Mouse (Mus musculus) lung, embryonic 15.5 days (tissue): Measurements from ENCODE around the gene Gm20696. TPM values are rescaled to one million over a fixed set of nuclear protein-coding genes. Genes with fewer than 3 reads are reported as not detected.

Experiments used
- ATAC-seq: fragments of 200-750 bp; cut with Nextera tagmentation; 2 replicates; pipeline ENCODE4 v1.8.0; 2017; ENCODE audit warnings: moderate number of reproducible peaks, borderline replicate concordance; ENCODE audit not compliant: low FRiP score, low TSS enrichment; ENCODE audit errors: extremely low read depth
- H3K27ac ChIP-seq: fragments of 300-500 bp; sonication (generic); 2 replicates; pipeline ENCODE4 v1.5.1; 2015; ENCODE audit warnings: moderate library complexity, mild to moderate bottlenecking, inconsistent platforms
- H3K27me3 ChIP-seq: fragments of 300-500 bp; sonication (generic); 2 replicates; pipeline ENCODE4 v1.6.1; 2015; ENCODE audit warnings: inconsistent platforms
- H3K36me3 ChIP-seq: fragments of 300-500 bp; sonication (generic); 2 replicates; pipeline ENCODE4 v1.6.1; 2015; ENCODE audit warnings: inconsistent platforms
- H3K4me1 ChIP-seq: fragments of 300-500 bp; sonication (generic); 2 replicates; pipeline ENCODE4 v1.6.1; 2015; ENCODE audit warnings: inconsistent platforms
- H3K4me2 ChIP-seq: fragments of 300-500 bp; sonication (generic); 2 replicates; pipeline ENCODE4 v1.6.1; 2015; ENCODE audit warnings: inconsistent platforms, mild to moderate bottlenecking, moderate library complexity
- H3K4me3 ChIP-seq: fragments of 300-500 bp; sonication (generic); 2 replicates; pipeline ENCODE4 v1.5.1; 2015; ENCODE audit warnings: mild to moderate bottlenecking, inconsistent platforms
- H3K9ac ChIP-seq: fragments of 300-500 bp; sonication (generic); 2 replicates; pipeline ENCODE4 v1.6.1; 2015; ENCODE audit warnings: inconsistent platforms
- H3K9me3 ChIP-seq: fragments of 300-500 bp; sonication (generic); 2 replicates; pipeline ENCODE4 v1.6.1; 2016; ENCODE audit warnings: inconsistent platforms
- WGBS: fragments of 180-500 bp; shearing (Covaris S2); methylation state at CpG from one replicate; pipeline ENCODE4 v1.1.7; 2015; 5-methylcytosine and 5-hydroxymethylcytosine counted together
- polyA plus RNA-seq: library from polyadenylated mRNA; unstranded; fragments of >200 nt; fragmentation: Nextera tagmentation; extraction: Ambion mirVana; gene quantifications from 2 replicates; pipeline ENCODE4 v1.2.1, GENCODE M21; 2015

The Gm20696 gene
- polyA plus RNA-seq, 1 experiment from 2014 or later: 3.8 TPM

GRCm38 (mm10) chr6:99636801-99637200 is 29.8 kb downstream of the Gm20696 start:
- H3K4me1 ChIP-seq: no peaks in the 10 kb centered on the region; the same call in 1 of the 2 replicates
- H3K27me3 ChIP-seq: no peaks in the 10 kb centered on the region
- peaks cover 12% of the 10 kb centered on the region; the same call in 1 of the 2 replicates for H3K36me3 ChIP-seq
- ATAC-seq: no peak
- H3K27ac ChIP-seq: no peak overlapping the region
- H3K9me3 ChIP-seq: no peaks in the 10 kb centered on the region
- no peak overlapping the region for H3K9ac ChIP-seq
- 67% methylated on average over 8 of the region's 8 CpGs for WGBS
- no peak overlapping the region for H3K4me2 ChIP-seq
- H3K4me3 ChIP-seq: no peak overlapping the region

- Histone ChIP-seq H3K4me2 (no peak overlapping the region), H3K36me3 (peaks cover 18% of the 10 kb centered on the region; the same call in 1 of the 2 replicates), H3K4me1 (no peaks in the 10 kb centered on the region; the same call in 1 of the 2 replicates), H3K9ac (no peak overlapping the region), H3K27ac (no peak overlapping the region), H3K27me3 (no peaks in the 10 kb centered on the region), H3K9me3 (no peaks in the 10 kb centered on the region), H3K4me3 (no peak overlapping the region)
- whole genome bisulfite sequencing: 59% methylated on average over 9 of the region's 9 CpGs
- no peak for ATAC-seq
These were observed 30.5 kb downstream of the Gm20696 start for GRCm38 (mm10) chr6:99636121-99636520.

GRCm38 (mm10) chr6:99632121-99632980 is 34.2 kb downstream of the Gm20696 start:
- 62% methylated on average over 32 of the region's 32 CpGs for WGBS
- 0 out of 2 replicates have a peak, but pooled peaks have one; percentile 39 for ATAC-seq
- H3K27me3 ChIP-seq: no peaks in the 10 kb centered on the region

DNA sequence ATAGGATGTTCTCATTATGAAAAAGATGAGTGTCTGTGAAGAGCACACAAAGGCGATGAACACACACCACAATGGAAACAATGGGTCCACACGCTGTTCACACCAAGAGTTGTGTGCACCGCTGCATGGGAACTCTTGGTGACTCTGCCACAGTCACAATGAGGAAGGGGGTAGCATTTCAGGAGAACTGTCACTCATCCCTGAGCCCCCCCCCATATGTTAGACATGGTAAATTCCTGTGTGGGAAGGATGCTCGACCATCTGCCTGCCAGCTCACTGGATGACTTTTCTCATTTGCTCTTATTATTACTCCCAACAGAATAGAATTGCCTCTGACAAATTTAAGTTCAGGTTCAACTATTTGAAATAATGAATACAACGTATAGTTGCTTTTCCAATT is 35.0 kb downstream of the Gm20696 start:
- no peaks in the 10 kb centered on the region; the same call in 1 of the 2 replicates for H3K4me1 ChIP-seq

More at GRCm38 (mm10) chr6:99632121-99632980, 34.2 kb downstream of the Gm20696 start:
- H3K4me3 ChIP-seq: no peak overlapping the region
- H3K27ac ChIP-seq: no peak overlapping the region
- H3K9ac ChIP-seq: no peak overlapping the region
- peaks cover 17% of the 10 kb centered on the region for H3K36me3 ChIP-seq
- H3K4me2 ChIP-seq: no peak overlapping the region
- no peaks in the 10 kb centered on the region; the same call in 1 of the 2 replicates for H3K4me1 ChIP-seq
- no peaks in the 10 kb centered on the region for H3K9me3 ChIP-seq

DNA sequence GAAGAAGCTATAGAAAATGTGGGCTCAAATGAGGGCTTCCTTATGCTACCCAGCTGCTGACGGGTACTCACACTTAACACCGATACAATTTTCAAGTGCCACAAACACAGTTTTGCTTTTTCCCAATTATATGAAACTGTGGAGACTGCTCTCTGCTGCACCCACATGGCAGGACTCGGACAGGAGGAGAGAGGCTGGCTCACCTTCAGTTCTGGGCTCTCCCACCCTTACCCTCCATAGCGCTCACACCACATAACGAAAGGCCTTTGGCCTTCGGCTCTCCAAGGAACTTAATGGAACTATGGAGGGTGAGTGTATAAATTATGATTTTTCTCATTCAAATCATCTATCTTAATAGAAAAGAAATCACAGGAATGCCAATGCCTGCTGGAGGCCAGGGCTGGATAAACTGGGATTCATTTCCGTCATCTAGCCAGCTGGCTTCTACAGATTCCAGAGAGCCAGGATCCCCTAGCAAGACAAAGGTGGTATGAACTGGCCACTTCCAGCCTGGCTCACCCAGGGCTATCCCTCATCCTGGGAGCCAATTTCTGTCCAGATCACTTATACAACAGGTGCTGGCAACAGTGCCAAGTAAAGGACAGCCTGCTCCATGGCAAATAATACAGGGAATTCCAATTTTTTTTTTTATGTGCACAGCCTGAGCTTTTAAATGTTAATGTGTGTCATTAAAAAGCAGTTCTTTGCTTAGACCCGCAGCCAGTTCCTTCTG is 36.7 kb downstream of the Gm20696 start:
- Histone ChIP-seq H3K4me3 (no peak overlapping the region), H3K9ac (no peak overlapping the region), H3K4me2 (no peak overlapping the region), H3K4me1 (peaks cover 8% of the 10 kb centered on the region; the same call in 1 of the 2 replicates), H3K27me3 (no peaks in the 10 kb centered on the region), H3K27ac (no peak overlapping the region), H3K36me3 (peaks cover 19% of the 10 kb centered on the region), H3K9me3 (no peaks in the 10 kb centered on the region)
- 83% methylated on average over 8 of the region's 8 CpGs for WGBS
- no peak for ATAC-seq

More for the DNA sequence above, 35.0 kb downstream of the Gm20696 start:
- no peak overlapping the region for H3K9ac ChIP-seq
- H3K4me3 ChIP-seq: no peak overlapping the region
- no peak for ATAC-seq
- H3K9me3 ChIP-seq: no peaks in the 10 kb centered on the region
- H3K27ac ChIP-seq: no peak overlapping the region
- WGBS: 86% methylated on average over 5 of the region's 5 CpGs
- H3K27me3 ChIP-seq: no peaks in the 10 kb centered on the region
- H3K4me2 ChIP-seq: no peak overlapping the region
- H3K36me3 ChIP-seq: peaks cover 17% of the 10 kb centered on the region

DNA sequence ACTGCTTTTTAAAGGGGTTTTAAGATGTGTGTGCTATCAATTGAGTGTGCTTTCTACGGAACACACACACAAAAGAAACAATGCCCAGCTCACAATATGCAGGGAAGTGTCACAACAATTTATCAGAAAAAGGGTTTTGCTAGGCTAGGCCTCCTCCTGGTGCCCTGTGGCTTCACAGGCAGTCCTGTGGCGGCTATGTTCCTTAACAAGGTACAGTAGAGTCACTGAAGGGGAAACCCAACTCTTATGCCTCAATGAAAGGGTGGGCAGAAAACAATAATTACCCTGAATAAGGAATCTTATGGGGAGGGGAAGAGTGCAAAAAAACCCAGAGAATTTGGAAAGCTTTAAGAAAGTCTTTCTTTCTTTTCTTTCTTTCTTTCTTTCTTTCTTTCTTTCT is 40.2 kb downstream of the Gm20696 start:
- WGBS: 90% methylated on average over 2 of the region's 2 CpGs
- H3K27me3 ChIP-seq: no peaks in the 10 kb centered on the region
- H3K4me3 ChIP-seq: no peak overlapping the region
- no peak overlapping the region for H3K9ac ChIP-seq
- peaks cover 16% of the 10 kb centered on the region for H3K36me3 ChIP-seq
- no peak overlapping the region for H3K4me2 ChIP-seq
- no peak overlapping the region for H3K27ac ChIP-seq
- no peaks in the 10 kb centered on the region for H3K9me3 ChIP-seq
- H3K4me1 ChIP-seq: peaks cover 8% of the 10 kb centered on the region; the same call in 1 of the 2 replicates
- no peak for ATAC-seq

- no peak for ATAC-seq
- H3K4me2 ChIP-seq: no peak overlapping the region
- no peaks in the 10 kb centered on the region for H3K27me3 ChIP-seq
- H3K27ac ChIP-seq: peak overlapping the region; percentile 26; the same call in 1 of the 2 replicates
- H3K4me1 ChIP-seq: peaks cover 8% of the 10 kb centered on the region; the same call in 1 of the 2 replicates
- WGBS: 37% methylated on average over 7 of the region's 7 CpGs
- H3K4me3 ChIP-seq: no peak overlapping the region
- no peak overlapping the region for H3K9ac ChIP-seq
- no peaks in the 10 kb centered on the region for H3K9me3 ChIP-seq
- peaks cover 13% of the 10 kb centered on the region for H3K36me3 ChIP-seq
These were observed 40.8 kb downstream of the Gm20696 start for GRCm38 (mm10) chr6:99625803-99626202.

DNA sequence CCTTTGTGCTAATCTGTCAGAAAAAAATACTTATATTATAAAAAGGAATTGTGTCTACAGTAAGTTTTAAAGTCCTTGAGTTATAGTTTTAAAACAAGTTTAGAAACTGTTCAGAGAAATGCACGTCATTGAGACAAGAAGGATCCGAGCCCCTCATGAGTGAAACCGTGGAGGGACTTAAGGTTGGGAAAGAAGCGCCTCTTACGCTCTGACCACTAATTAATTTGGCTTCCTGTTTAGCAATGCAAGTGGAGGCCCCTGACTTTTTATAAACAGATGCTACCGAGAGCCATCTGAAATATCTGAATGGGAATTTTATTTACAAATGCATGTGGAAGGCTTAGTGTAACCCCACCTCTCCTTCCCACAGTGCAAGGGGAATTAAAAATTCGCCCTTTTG is 41.3 kb downstream of the Gm20696 start:
- Histone ChIP-seq H3K27ac (no peak overlapping the region), H3K4me2 (no peak overlapping the region), H3K4me3 (no peak overlapping the region), H3K36me3 (peaks cover 13% of the 10 kb centered on the region), H3K9ac (no peak overlapping the region), H3K27me3 (no peaks in the 10 kb centered on the region), H3K9me3 (no peaks in the 10 kb centered on the region), H3K4me1 (peaks cover 8% of the 10 kb centered on the region; the same call in 1 of the 2 replicates)
- 48% methylated on average over 7 of the region's 7 CpGs for WGBS
- no peak for ATAC-seq

DNA sequence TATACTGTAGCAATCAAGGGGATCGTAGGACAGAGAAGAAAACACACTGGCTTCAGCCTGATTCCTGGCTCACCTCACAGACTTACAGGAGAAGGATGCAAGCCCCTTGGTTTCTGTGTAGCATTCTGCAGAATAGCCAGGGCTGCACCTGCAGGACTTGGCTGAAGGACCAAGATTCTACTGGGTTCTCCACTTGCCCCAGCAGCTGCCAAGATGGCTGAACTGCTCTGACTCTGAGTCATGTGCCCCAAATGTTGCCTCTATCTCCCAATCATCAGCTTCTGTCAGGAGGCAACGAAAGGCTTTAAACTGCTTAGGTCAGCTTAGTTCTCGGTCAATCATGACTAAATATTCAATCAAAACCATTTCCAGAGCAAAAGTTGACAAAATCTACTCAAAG is 42.1 kb downstream of the Gm20696 start:
- no peak for ATAC-seq
- Histone ChIP-seq H3K4me3 (no peak overlapping the region), H3K27me3 (no peaks in the 10 kb centered on the region), H3K9ac (no peak overlapping the region), H3K4me2 (no peak overlapping the region), H3K9me3 (no peaks in the 10 kb centered on the region), H3K36me3 (peaks cover 12% of the 10 kb centered on the region), H3K4me1 (peaks cover 14% of the 10 kb centered on the region; the same call in 1 of the 2 replicates), H3K27ac (no peak overlapping the region)
- WGBS: 89% methylated on average over 3 of the region's 3 CpGs

DNA sequence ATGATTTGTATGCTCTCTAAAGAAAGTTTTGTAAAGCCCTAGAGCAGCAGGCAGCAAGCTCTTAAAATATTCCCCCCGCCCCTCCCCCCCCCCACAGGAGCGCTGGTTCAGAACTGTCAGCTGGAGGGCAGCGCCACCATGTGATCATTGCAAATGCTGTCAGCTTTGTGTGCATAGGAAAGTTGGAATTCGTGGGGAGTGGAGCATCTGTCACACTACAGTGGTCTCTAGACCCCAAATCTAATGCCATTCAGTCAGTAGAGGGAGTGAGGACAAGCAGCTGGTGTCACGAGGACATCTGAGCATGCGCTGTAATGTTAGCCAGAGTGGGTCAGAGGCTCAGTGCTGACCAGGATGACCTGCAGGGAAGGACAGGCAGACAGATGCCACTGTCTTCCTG is 43.0 kb downstream of the Gm20696 start:
- 0 out of 2 replicates have a peak, but pooled peaks have one; percentile 19 for ATAC-seq
- 30% methylated on average over 6 of the region's 6 CpGs for WGBS
- peaks cover 20% of the 10 kb centered on the region; the same call in 1 of the 2 replicates for H3K4me1 ChIP-seq
- no peaks in the 10 kb centered on the region for H3K9me3 ChIP-seq
- no peak overlapping the region for H3K27ac ChIP-seq
- no peaks in the 10 kb centered on the region for H3K27me3 ChIP-seq
- no peak overlapping the region for H3K9ac ChIP-seq
- H3K4me2 ChIP-seq: no peak overlapping the region
- H3K4me3 ChIP-seq: no peak overlapping the region
- H3K36me3 ChIP-seq: peaks cover 7% of the 10 kb centered on the region; the same call in 1 of the 2 replicates

GRCm38 (mm10) chr6:99621167-99621566 is 45.4 kb downstream of the Gm20696 start:
- Histone ChIP-seq H3K9ac (no peak overlapping the region), H3K9me3 (no peaks in the 10 kb centered on the region), H3K4me2 (no peak overlapping the region), H3K4me1 (peaks cover 20% of the 10 kb centered on the region; the same call in 1 of the 2 replicates), H3K36me3 (no peaks in the 10 kb centered on the region), H3K4me3 (no peak overlapping the region), H3K27ac (no peak overlapping the region), H3K27me3 (no peaks in the 10 kb centered on the region)
- no peak for ATAC-seq
- 61% methylated on average over 4 of the region's 4 CpGs for WGBS
